Mouse (Mus musculus) ES-E14 (cell line): ENCODE data around the gene Tcf19. TPM values are rescaled to one million over a fixed set of nuclear protein-coding genes. Genes with fewer than 3 reads are reported as not detected.

Experiments
- DNase-seq: peaks from one replicate; pipeline ENCODE4 v3.0.0-alpha.2; 2013; ENCODE audit warnings: low read depth, low spot score
- H3K27ac ChIP-seq: 2 replicates; pipeline ENCODE4 v1.5.1; 2012; ENCODE audit warnings: low read depth, mild to moderate bottlenecking, low read length, moderate library complexity, mixed read lengths; ENCODE audit not compliant: poor library complexity, insufficient read depth, severe bottlenecking
- H3K36me3 ChIP-seq: 2 replicates; pipeline ENCODE4 v1.6.1; 2012; ENCODE audit warnings: mild to moderate bottlenecking, low read length, moderate library complexity, mixed read lengths; ENCODE audit not compliant: control insufficient read depth, poor library complexity, insufficient read depth, severe bottlenecking
- H3K4me1 ChIP-seq, 2 experiments: fragments of 150-350 bp in 1 of 2; sonication (generic) in 1 of 2; 2 replicates each; pipeline ENCODE4 v1.6.1; 2012; ENCODE audit warnings: low read length in 2 of 2, mild to moderate bottlenecking in 1 of 2, mixed read lengths in 1 of 2; ENCODE audit not compliant: control insufficient read depth in 2 of 2, insufficient read depth in 2 of 2, poor library complexity in 1 of 2
- H3K4me3 ChIP-seq, 2 experiments: fragments of 150-350 bp in 1 of 2; sonication (generic) in 1 of 2; 2 replicates each; pipeline ENCODE4 v1.5.1; 2012; ENCODE audit warnings: low read length in 2 of 2, low read depth in 1 of 2, mild to moderate bottlenecking in 1 of 2, mixed read lengths in 1 of 2; ENCODE audit not compliant: insufficient read depth in 1 of 2, poor library complexity in 1 of 2, severe bottlenecking in 1 of 2
- H3K9ac ChIP-seq: 2 replicates; pipeline ENCODE4 v1.6.1; 2012; ENCODE audit warnings: low read depth, mild to moderate bottlenecking, low read length, mixed read lengths; ENCODE audit not compliant: poor library complexity, insufficient read depth, severe bottlenecking
- H3K9me3 ChIP-seq: fragments of 150-350 bp; sonication (generic); 2 replicates; pipeline ENCODE4 v1.6.1; 2012; ENCODE audit warnings: low read depth, mild to moderate bottlenecking, low read length; ENCODE audit not compliant: control insufficient read depth, insufficient read depth
- CHD2 ChIP-seq: IDR thresholded peaks from 2 replicates; pipeline ENCODE4 v1.6.1; 2014; ENCODE audit warnings: mild to moderate bottlenecking, low read depth, low read length, inconsistent platforms
- HCFC1 ChIP-seq: IDR thresholded peaks from 2 replicates; pipeline ENCODE4 v1.6.1; 2012; ENCODE audit warnings: low read length, inconsistent platforms, borderline replicate concordance; ENCODE audit not compliant: insufficient read depth
- MAFK ChIP-seq: IDR thresholded peaks from 2 replicates; pipeline ENCODE4 v1.6.1; 2014; ENCODE audit warnings: mild to moderate bottlenecking, low read depth, low read length, inconsistent platforms; ENCODE audit not compliant: insufficient read depth
- ZC3H11A ChIP-seq: IDR thresholded peaks from 2 replicates; pipeline ENCODE4 v1.6.1; 2012; ENCODE audit warnings: low read depth, mild to moderate bottlenecking, inconsistent platforms, low read length, borderline replicate concordance
- ZNF384 ChIP-seq: IDR thresholded peaks from 2 replicates; pipeline ENCODE4 v1.6.1; 2012; ENCODE audit warnings: low read depth, low read length, inconsistent platforms
- in situ Hi-C, 2 experiments: fragments of 600-800 bp; cut with MboI; formaldehyde crosslinking; loops; one replicate each; pipeline ENCODE4 v1.15.1; 2025; ENCODE audit warnings: low sequenced_read_pairs in 2 of 2, inconsistent platforms in 1 of 2; ENCODE audit not compliant: unreplicated experiment in 2 of 2
- total RNA-seq: library from RNA; depleted of rRNA; stranded (reverse); fragments of 300-350 nt; gene quantifications from 2 replicates; pipeline ENCODE4 v1.2.3, GENCODE M21; 2012

Gene Tcf19
- total RNA-seq, 1 experiment, result 10.5 TPM

GRCm38 (mm10) chr17:35556186-35556765 lies 39.7 kb upstream of the Tcf19 start:
- Histone ChIP-seq H3K36me3 (no peaks in the 10 kb centered on the region), H3K9me3 (no peaks in the 10 kb centered on the region), H3K4me3 (no peak overlapping the region), H3K27ac (no peak overlapping the region), H3K9ac (no peak overlapping the region), H3K4me1 (peaks cover 0 to 21% of the 10 kb centered on the region in 2 experiments; a peak in 1 of 4 replicates)
- no peak for TF ChIP-seq ZNF384
- no peak for TF ChIP-seq ZC3H11A
- TF ChIP-seq HCFC1, result no peak
- no peak for TF ChIP-seq MAFK
- TF ChIP-seq CHD2, result no peak
- DNase-seq, result no peak
- in situ Hi-C loops, result no loop called here

- Histone ChIP-seq H3K4me3 (peak overlapping the region; percentile 70 to 72), H3K4me1 (peaks cover 0 to 27% of the 10 kb centered on the region in 2 experiments; a peak in 1 of 4 replicates), H3K9me3 (no peaks in the 10 kb centered on the region), H3K36me3 (no peaks in the 10 kb centered on the region), H3K27ac (peak overlapping the region; percentile 64), H3K9ac (peak overlapping the region; percentile 79)
- in situ Hi-C loops, result no loop called here
- no peak for DNase-seq
- no peak for TF ChIP-seq MAFK
- no peak for TF ChIP-seq ZC3H11A
- TF ChIP-seq ZNF384, result no peak
- TF ChIP-seq CHD2, result no peak
- TF ChIP-seq HCFC1, result no peak
Measured at GRCm38 (mm10) chr17:35554761-35555397, 38.3 kb upstream of the Tcf19 start.

- in situ Hi-C loops, result no loop called here
- H3K4me3 ChIP-seq, result peak overlapping the region; percentile 70 to 72
- H3K9ac ChIP-seq, result peak overlapping the region; percentile 79
- no peaks in the 10 kb centered on the region for H3K9me3 ChIP-seq
- peaks cover 0 to 32% of the 10 kb centered on the region in 2 experiments; a peak in 1 of 4 replicates for H3K4me1 ChIP-seq
- 0 out of 2 replicates have a peak overlapping the region, but pooled peaks have one; percentile 64 for H3K27ac ChIP-seq
- no peaks in the 10 kb centered on the region for H3K36me3 ChIP-seq
- TF ChIP-seq HCFC1 (no peak), CHD2 (no peak), MAFK (no peak), ZNF384 (peak; percentile 90), ZC3H11A (no peak)
- DNase-seq, result no peak
Measured at GRCm38 (mm10) chr17:35554321-35554720, 37.7 kb upstream of the Tcf19 start.

- Histone ChIP-seq H3K4me1 (peaks cover 2 to 31% of the 10 kb centered on the region in 2 experiments; a peak in 1 of 4 replicates), H3K9ac (no peak within 1 kb of the TSS), H3K36me3 (no peaks in the 10 kb centered on the region), H3K9me3 (no peaks in the 10 kb centered on the region), H3K4me3 (no peak within 1 kb of the TSS), H3K27ac (no peak within 1 kb of the TSS)
- TF ChIP-seq ZNF384, result no peak
- TF ChIP-seq CHD2, result no peak
- no peak for TF ChIP-seq HCFC1
- no peak for TF ChIP-seq MAFK
- TF ChIP-seq ZC3H11A, result no peak
- no peak for DNase-seq
- in situ Hi-C loops, result no loop called here
Measured at GRCm38 (mm10) chr17:35551881-35552414, 35.3 kb upstream of the Tcf19 start, which contains the start of gene Cdsn. Cdsn (plus strand) TSS chr17:35552128.
